Mouse (Mus musculus) forebrain, embryonic 10.5 days (tissue): Measurements from ENCODE around the gene Lsm14b. TPM values are rescaled to one million over a fixed set of nuclear protein-coding genes. Genes with fewer than 3 reads are reported as not detected.

Experiments
- DNase-seq: peaks from one replicate; pipeline ENCODE4 v3.0.0-alpha.2; 2017; ENCODE audit warnings: low spot score; ENCODE audit errors: extremely low spot score
- H3K27ac ChIP-seq: fragments of 300-500 bp; sonication (generic); 2 replicates; pipeline ENCODE4 v1.5.1; 2016; ENCODE audit warnings: mild to moderate bottlenecking
- H3K27me3 ChIP-seq: fragments of 300-500 bp; sonication (generic); 2 replicates; pipeline ENCODE4 v1.6.1; 2016; ENCODE audit warnings: mild to moderate bottlenecking; ENCODE audit not compliant: poor library complexity, severe bottlenecking
- H3K36me3 ChIP-seq: fragments of 300-500 bp; sonication (generic); replicated peaks from 2 replicates; pipeline ENCODE4 v1.6.1; 2016; ENCODE audit warnings: mild to moderate bottlenecking, moderate library complexity
- H3K4me1 ChIP-seq: fragments of 300-500 bp; sonication (generic); 2 replicates; pipeline ENCODE4 v1.6.1; 2016
- H3K4me3 ChIP-seq: fragments of 300-500 bp; sonication (generic); 2 replicates; pipeline ENCODE4 v1.5.1; 2016; ENCODE audit warnings: mild to moderate bottlenecking, moderate library complexity
- H3K9me3 ChIP-seq: fragments of 300-500 bp; sonication (generic); 2 replicates; pipeline ENCODE4 v1.6.1; 2016; ENCODE audit warnings: mild to moderate bottlenecking, moderate library complexity
- WGBS: fragments of 180-500 bp; shearing (Covaris S2); methylation state at CpG from one replicate; pipeline ENCODE4 v1.1.7; 2016; 5-methylcytosine and 5-hydroxymethylcytosine counted together
- polyA plus RNA-seq: library from polyadenylated mRNA; unstranded; fragments of >200 nt; fragmentation: Nextera tagmentation; extraction: Ambion mirVana; gene quantifications from 2 replicates; pipeline ENCODE4 v1.2.1, GENCODE M21; 2016

Gene Lsm14b
- polyA plus RNA-seq, 1 experiment from 2014 or later: 8.9 TPM

- peaks cover 48% of the 10 kb centered on the region for H3K27me3 ChIP-seq
- H3K36me3 ChIP-seq: peaks cover 14% of the 10 kb centered on the region
- DNase-seq: no peak
- WGBS: 74% methylated on average over 6 of the region's 6 CpGs
- no peaks in the 10 kb centered on the region for H3K9me3 ChIP-seq
- H3K4me1 ChIP-seq: peaks cover 39% of the 10 kb centered on the region
- H3K27ac ChIP-seq: no peak overlapping the region
- no peak overlapping the region for H3K4me3 ChIP-seq
Measured at GRCm38 (mm10) chr2:180022751-180023150, 2.0 kb upstream of the Lsm14b start.

GRCm38 (mm10) chr2:180025135-180025860 is 511 bp downstream of the Lsm14b start:
- Histone ChIP-seq H3K4me1 (peaks cover 56% of the 10 kb centered on the region), H3K27me3 (peaks cover 38% of the 10 kb centered on the region), H3K27ac (peak overlapping the region; percentile 97), H3K36me3 (peaks cover 39% of the 10 kb centered on the region), H3K9me3 (no peaks in the 10 kb centered on the region), H3K4me3 (peak overlapping the region; percentile 99)
- DNase-seq: peak; percentile 53
- under 1% methylated on average over 83 of the region's 84 CpGs for WGBS

GRCm38 (mm10) chr2:180025861-180026200 is 1.0 kb downstream of the Lsm14b start:
- H3K4me3 ChIP-seq: peak overlapping the region; percentile 99
- H3K27ac ChIP-seq: peak overlapping the region; percentile 97
- H3K36me3 ChIP-seq: peaks cover 45% of the 10 kb centered on the region
- peaks cover 32% of the 10 kb centered on the region for H3K27me3 ChIP-seq
- H3K9me3 ChIP-seq: no peaks in the 10 kb centered on the region
- DNase-seq: no peak
- peaks cover 56% of the 10 kb centered on the region for H3K4me1 ChIP-seq
- 8% methylated on average over 6 of the region's 6 CpGs for WGBS

DNA sequence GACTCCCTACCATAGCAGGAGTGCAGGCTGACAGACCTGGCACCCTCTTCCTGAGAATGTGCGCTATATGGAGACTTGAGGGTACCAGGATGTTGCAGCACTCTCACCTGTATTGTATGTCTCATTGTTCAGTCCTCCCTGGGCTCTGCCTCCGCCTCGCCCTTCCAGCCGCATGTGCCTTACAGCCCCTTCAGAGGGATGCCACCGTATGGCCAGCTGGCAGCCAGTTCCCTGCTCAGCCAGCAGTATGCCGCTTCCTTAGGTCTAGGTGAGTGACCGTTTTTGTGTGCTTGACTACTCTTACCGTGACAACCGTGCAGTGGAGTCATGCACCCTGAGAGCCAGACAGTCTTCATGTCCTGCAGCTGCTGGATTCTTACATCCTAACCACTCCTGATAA is 3.0 kb downstream of the Lsm14b start:
- Histone ChIP-seq H3K4me1 (peaks cover 56% of the 10 kb centered on the region), H3K27me3 (peaks cover 15% of the 10 kb centered on the region), H3K9me3 (no peaks in the 10 kb centered on the region), H3K36me3 (peaks cover 64% of the 10 kb centered on the region), H3K27ac (no peak overlapping the region), H3K4me3 (peak overlapping the region; percentile 99)
- no peak for DNase-seq
- WGBS: 89% methylated on average over 9 of the region's 9 CpGs

DNA sequence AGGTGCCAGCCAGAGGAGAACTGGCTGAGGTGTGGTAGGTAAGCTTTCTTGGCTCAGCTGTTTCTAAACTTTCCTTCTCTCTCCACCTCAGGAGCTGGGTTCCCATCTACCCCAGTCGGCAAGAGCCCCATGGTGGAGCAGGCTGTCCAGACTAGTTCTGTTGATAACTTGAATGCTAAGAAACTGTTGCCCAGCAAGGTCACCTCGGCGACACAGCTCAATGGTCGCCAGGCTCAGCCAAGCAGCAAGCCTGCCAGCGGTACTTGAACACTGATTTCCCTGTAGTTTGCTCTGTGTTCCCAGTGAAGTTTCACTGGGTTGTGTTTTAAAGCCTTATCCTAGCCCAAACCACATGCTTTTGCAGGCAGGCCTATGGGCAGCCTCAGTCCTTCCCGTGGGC is 6.5 kb downstream of the Lsm14b start:
- DNase-seq: no peak
- no peak overlapping the region for H3K4me3 ChIP-seq
- WGBS: 92% methylated on average over 6 of the region's 6 CpGs
- H3K27ac ChIP-seq: no peak overlapping the region
- no peaks in the 10 kb centered on the region for H3K9me3 ChIP-seq
- H3K4me1 ChIP-seq: peaks cover 38% of the 10 kb centered on the region
- H3K27me3 ChIP-seq: no peaks in the 10 kb centered on the region
- H3K36me3 ChIP-seq: peaks cover 99% of the 10 kb centered on the region

DNA sequence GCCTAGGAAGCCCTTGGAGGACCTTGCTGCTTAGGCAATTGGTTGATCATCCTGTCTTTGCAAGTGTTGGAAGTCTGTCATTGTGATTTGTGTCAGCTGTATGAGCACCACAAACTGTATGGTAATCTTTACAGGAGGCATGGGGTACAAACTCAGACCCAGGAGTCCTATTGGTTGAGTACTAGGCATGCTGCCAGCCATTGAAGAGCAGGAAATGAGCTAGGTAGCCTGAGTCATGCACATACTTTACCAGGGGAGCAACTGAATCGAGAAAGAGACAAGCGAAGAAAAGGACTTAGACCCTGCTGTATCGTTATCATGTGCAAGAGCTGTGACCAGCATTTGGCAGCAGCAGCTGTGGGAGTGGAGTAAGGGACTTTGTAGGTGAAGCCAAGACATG is 8.1 kb downstream of the Lsm14b start:
- Histone ChIP-seq H3K36me3 (peaks cover 100% of the 10 kb centered on the region), H3K27ac (no peak overlapping the region), H3K4me1 (peaks cover 22% of the 10 kb centered on the region), H3K27me3 (no peaks in the 10 kb centered on the region), H3K9me3 (no peaks in the 10 kb centered on the region), H3K4me3 (no peak overlapping the region)
- no peak for DNase-seq
- 95% methylated on average over 3 of the region's 3 CpGs for WGBS

DNA sequence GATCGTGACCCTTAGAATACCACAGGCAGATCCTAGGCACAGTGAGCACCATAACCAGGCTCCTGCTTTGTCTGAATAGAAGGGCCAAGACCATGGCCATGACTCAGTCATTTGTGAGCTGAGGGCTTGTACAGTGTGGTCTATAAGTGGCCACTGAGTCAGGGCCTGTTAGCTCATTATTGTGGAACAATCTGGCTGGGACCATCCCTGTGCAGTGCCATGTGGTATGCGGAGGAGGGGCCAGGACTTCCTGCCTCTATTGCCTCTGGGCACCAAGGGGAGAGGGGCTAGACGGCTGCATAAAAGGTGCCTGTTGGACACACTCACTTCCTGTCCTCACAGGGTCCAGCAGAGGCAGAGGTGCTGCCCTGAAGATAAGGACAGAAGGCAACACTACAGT is 9.2 kb downstream of the Lsm14b start:
- Histone ChIP-seq H3K9me3 (no peaks in the 10 kb centered on the region), H3K4me3 (no peak overlapping the region), H3K4me1 (peaks cover 11% of the 10 kb centered on the region; the same call in 1 of the 2 replicates), H3K36me3 (peaks cover 100% of the 10 kb centered on the region), H3K27ac (no peak overlapping the region), H3K27me3 (no peaks in the 10 kb centered on the region)
- no peak for DNase-seq
- 66% methylated on average over 3 of the region's 3 CpGs for WGBS

DNA sequence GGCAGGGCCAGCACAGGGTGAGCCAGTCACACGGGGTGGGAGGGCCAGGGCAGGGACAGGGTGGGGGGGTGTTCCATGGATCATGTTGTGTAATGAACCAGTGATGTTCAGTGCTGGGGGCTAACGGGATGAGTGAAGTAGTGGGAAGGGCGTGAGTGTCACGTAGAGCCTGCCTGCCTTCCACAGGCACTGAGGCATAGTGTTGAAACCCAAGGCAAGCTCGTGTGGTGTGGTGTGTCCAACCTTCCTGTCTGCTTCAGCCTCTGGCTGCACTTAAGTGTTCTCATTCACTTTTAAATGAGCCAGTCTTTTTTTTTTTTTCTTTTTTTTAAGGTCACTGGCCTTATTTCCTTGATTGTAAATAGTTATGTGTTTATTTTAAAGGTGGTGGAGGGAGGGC is 10.0 kb downstream of the Lsm14b start:
- H3K4me3 ChIP-seq: no peak overlapping the region
- no peak overlapping the region for H3K27ac ChIP-seq
- 73% methylated on average over 5 of the region's 5 CpGs for WGBS
- no peaks in the 10 kb centered on the region for H3K9me3 ChIP-seq
- peaks cover 9% of the 10 kb centered on the region for H3K4me1 ChIP-seq
- H3K36me3 ChIP-seq: peaks cover 100% of the 10 kb centered on the region
- no peaks in the 10 kb centered on the region for H3K27me3 ChIP-seq
- no peak for DNase-seq

- peaks cover 54% of the 10 kb centered on the region for H3K36me3 ChIP-seq
- peaks cover 48% of the 10 kb centered on the region for H3K4me1 ChIP-seq
- no peaks in the 10 kb centered on the region for H3K27me3 ChIP-seq
- WGBS: 75% methylated on average over 6 of the region's 6 CpGs
- peak overlapping the region; percentile 100 for H3K4me3 ChIP-seq
- no peak for DNase-seq
- H3K27ac ChIP-seq: no peak overlapping the region
- no peaks in the 10 kb centered on the region for H3K9me3 ChIP-seq
Measured at GRCm38 (mm10) chr2:180040406-180040805, 15.6 kb downstream of the Lsm14b start.

GRCm38 (mm10) chr2:180041577-180042255 is 16.9 kb downstream of the Lsm14b start:
- WGBS: under 1% methylated on average over 66 of the region's 66 CpGs
- DNase-seq: peak; percentile 57

GRCm38 (mm10) chr2:180042256-180042857 is 17.6 kb downstream of the Lsm14b start, which contains the start of the genes Psma7 and Ss18l1:
Gene Psma7, minus strand, starts transcription at chr2:180042433.
Gene Ss18l1, plus strand, starts transcription at chr2:180042509.
- under 1% methylated on average over 78 of the region's 78 CpGs for WGBS
- peak within 1 kb of the TSS; percentile 100 for H3K4me3 ChIP-seq
- DNase-seq: peak; percentile 89
- H3K27me3 ChIP-seq: no peaks in the 10 kb centered on the region
- peaks cover 50% of the 10 kb centered on the region for H3K36me3 ChIP-seq
- H3K4me1 ChIP-seq: peaks cover 48% of the 10 kb centered on the region
- H3K9me3 ChIP-seq: no peaks in the 10 kb centered on the region
- H3K27ac ChIP-seq: peak within 1 kb of the TSS; percentile 98

More at GRCm38 (mm10) chr2:180041577-180042255, 16.9 kb downstream of the Lsm14b start:
- Histone ChIP-seq H3K4me1 (peaks cover 48% of the 10 kb centered on the region), H3K4me3 (peak overlapping the region; percentile 100), H3K36me3 (peaks cover 50% of the 10 kb centered on the region), H3K27ac (peak overlapping the region; percentile 98), H3K9me3 (no peaks in the 10 kb centered on the region), H3K27me3 (no peaks in the 10 kb centered on the region)

DNA sequence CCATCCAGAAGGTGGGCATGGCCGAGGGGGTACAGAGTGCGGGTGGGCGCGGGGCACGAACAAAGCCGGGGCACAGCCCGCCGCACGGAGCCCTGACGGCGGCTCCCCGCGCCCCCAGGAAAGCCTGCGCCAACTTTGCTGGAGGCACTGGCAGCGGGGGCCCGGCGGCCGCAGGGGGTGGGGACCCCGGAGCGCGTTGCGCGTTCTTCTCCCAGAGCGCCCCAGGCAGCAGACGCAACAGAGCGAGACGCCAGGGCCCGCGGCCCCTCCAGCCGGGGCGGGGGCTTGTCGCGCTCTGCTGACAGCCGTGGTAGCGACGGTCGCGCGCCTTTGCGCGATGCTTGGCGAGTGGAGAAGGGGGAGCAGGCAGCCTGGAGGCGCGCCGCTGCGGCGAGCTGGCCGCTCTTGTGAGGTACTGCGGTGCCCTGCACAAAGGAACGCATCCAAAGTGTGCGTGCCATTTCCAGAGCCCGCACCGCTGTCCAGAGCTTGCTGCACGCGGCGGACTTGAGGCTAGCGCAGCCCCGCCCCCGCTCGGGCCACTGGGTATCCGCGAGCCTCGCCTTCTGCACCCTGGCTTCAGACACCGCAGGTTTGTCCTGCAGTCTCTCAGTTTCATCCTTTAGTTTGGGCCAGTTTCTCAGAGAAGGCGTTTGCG is 18.2 kb downstream of the Lsm14b start:
- peak overlapping the region; percentile 98 for H3K27ac ChIP-seq
- peaks cover 50% of the 10 kb centered on the region for H3K36me3 ChIP-seq
- WGBS: under 1% methylated on average over 65 of the region's 66 CpGs
- H3K4me3 ChIP-seq: peak overlapping the region; percentile 100
- H3K9me3 ChIP-seq: no peaks in the 10 kb centered on the region
- peak; percentile 70 for DNase-seq
- peaks cover 48% of the 10 kb centered on the region for H3K4me1 ChIP-seq
- no peaks in the 10 kb centered on the region for H3K27me3 ChIP-seq
